Mouse (Mus musculus): Measurements from ENCODE around the gene Ube2e1. TPM values are rescaled to one million over a fixed set of nuclear protein-coding genes. Genes with fewer than 3 reads are reported as not detected.

The Ube2e1 gene
- polyA plus RNA-seq (2014; fragmentation: Nextera tagmentation; extraction: Ambion mirVana) = 65.5 and 77.0 TPM in 2 replicates

DNA sequence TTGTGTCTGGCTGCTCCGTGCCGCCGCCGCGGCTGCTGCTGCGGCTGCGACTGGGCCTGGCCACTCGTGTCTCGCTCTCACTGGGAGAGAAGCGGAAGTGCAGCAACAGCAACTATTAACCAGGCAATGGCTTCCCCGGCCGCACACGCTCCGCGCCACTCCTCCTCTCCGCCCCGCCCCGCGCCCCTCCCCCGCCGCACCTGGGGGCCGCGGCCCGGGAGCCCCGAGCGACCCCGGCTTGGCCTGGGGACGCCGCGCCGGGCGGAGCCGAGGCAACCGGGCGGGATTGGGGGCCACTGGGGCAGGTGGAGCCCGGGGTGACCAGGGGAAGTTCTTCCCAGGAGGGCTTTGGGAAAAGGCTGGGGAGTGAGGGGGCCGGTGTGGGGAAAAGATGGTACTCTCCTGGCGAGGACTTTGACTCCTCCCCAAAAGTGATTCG is at the start of gene Ube2e1:
TSS of gene Ube2e1 (minus strand) at position 167 of the 439 bp plus-strand sequence.
- peak; percentile 94 for ATAC-seq (ENCODE audit: low read depth)
- H3K4me2 ChIP-seq (ENCODE audit: low read depth, low read length) = peak within 1 kb of the TSS; percentile 65
- H3K27ac ChIP-seq (ENCODE audit: low read depth, low read length) = peak within 1 kb of the TSS; percentile 84
- no peaks in the 10 kb centered on the region for H3K27me3 ChIP-seq (ENCODE audit: control insufficient read depth, insufficient read depth, low read length)
- no peaks in the 10 kb centered on the region for H3K36me3 ChIP-seq (ENCODE audit: control insufficient read depth, insufficient read depth, low read length)
- peak within 1 kb of the TSS; percentile 92 for H3K4me3 ChIP-seq (ENCODE audit: low read depth, low read length)
- H3K9me3 ChIP-seq (ENCODE audit: control insufficient read depth, low read length) = no peaks in the 10 kb centered on the region
- WGBS = under 1% methylated on average over 33 of the region's 39 CpGs
- peak within 1 kb of the TSS; percentile 95 for H3K9ac ChIP-seq (replicated peaks; ENCODE audit: low read depth, low read length)
- peaks cover 19% of the 10 kb centered on the region for H3K4me1 ChIP-seq (ENCODE audit: control insufficient read depth, insufficient read depth, low read length)

DNA sequence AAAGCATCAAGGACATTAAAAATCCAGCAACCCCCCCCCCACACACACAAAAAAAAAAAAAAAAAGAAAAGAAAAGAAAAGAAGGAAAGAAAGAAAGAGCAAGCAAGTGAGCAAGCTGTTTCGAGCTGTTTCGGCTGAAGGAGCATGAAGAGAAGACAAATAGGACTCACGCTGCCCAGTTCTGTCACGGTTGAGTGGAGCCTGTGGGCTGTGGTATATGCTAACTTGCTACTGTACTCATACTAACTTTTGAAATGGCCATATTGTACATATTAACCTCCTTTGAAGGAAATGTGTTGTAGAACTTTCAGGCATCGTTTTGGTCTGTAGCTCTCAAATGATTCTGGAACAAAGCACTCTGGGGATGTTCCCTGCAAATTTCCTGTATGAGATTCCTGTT is 48.2 kb upstream of the Ube2e1 start:
- Histone ChIP-seq H3K27me3 (ENCODE audit: control insufficient read depth, insufficient read depth, low read length) (no peaks in the 10 kb centered on the region), H3K4me2 (ENCODE audit: low read depth, low read length) (no peak overlapping the region), H3K4me1 (ENCODE audit: control insufficient read depth, insufficient read depth, low read length) (no peaks in the 10 kb centered on the region), H3K9me3 (ENCODE audit: control insufficient read depth, low read length) (no peaks in the 10 kb centered on the region), H3K4me3 (ENCODE audit: low read depth, low read length) (no peak overlapping the region), H3K27ac (ENCODE audit: low read depth, low read length) (no peak overlapping the region), H3K36me3 (ENCODE audit: control insufficient read depth, insufficient read depth, low read length) (no peaks in the 10 kb centered on the region), H3K9ac (replicated peaks; ENCODE audit: low read depth, low read length) (no peak overlapping the region)
- ATAC-seq (ENCODE audit: low read depth) = no peak
- 74% methylated on average over 5 of the region's 5 CpGs for WGBS

DNA sequence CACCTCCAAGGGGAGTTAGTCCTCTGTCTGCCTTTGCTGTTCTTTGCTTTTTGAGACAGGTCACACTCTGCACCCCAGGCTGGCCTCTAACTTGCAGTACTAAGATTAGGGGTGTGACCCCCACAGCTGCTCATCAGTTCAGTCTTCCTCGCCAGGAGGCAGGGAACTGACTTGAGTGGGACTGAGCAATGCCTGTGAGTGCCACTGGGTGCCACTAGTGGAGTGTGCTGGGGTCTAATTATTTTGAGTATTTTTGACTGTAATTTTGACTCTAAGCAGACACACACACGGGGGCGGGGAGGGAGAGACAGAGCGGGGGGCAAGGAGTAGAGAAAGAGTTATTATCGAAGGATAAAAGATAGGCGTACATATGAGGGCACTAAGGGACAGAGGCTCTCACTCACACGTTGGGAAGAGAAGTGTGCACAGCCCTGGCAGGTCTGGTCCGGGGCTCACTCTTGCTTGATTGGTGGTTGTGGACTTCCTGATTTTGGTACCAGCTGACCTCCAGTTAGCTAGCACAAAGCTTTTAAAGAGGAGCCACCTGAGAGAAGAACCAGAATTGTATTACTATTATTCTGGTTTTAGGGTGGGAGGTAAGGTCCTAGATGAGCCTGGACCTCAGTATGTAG is 46.4 kb upstream of the Ube2e1 start:
- ATAC-seq (ENCODE audit: low read depth) = peak; percentile 60; the same call in 1 of the 2 replicates

DNA sequence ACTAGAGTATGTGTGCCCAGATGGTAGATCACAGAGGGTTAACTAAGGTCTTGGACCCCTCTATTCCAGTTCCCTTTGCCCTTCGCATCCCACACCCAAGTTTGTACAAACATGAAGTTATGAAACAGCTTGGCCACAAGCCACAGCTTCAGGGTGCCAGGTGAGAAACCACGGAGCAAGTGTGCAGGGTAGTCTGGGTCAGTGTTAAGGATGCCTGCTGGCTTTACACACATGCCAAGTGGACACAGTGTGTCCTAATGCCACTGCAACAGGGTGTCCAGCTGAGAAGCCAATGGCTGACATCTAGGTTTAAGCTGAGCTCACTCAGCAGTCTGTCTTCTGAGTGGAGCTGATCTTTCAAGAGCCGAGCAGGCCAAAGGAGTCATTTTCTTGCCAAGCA is 44.5 kb upstream of the Ube2e1 start:
- no peak overlapping the region for H3K27ac ChIP-seq (ENCODE audit: low read depth, low read length)
- no peak for ATAC-seq (ENCODE audit: low read depth)
- H3K9ac ChIP-seq (replicated peaks; ENCODE audit: low read depth, low read length) = no peak overlapping the region
- H3K9me3 ChIP-seq (ENCODE audit: control insufficient read depth, low read length) = no peaks in the 10 kb centered on the region
- no peaks in the 10 kb centered on the region for H3K27me3 ChIP-seq (ENCODE audit: control insufficient read depth, insufficient read depth, low read length)
- WGBS = 74% methylated on average over 3 of the region's 3 CpGs
- no peak overlapping the region for H3K4me3 ChIP-seq (ENCODE audit: low read depth, low read length)
- H3K4me1 ChIP-seq (ENCODE audit: control insufficient read depth, insufficient read depth, low read length) = peaks cover 9% of the 10 kb centered on the region; the same call in 1 of the 2 replicates
- H3K36me3 ChIP-seq (ENCODE audit: control insufficient read depth, insufficient read depth, low read length) = no peaks in the 10 kb centered on the region
- H3K4me2 ChIP-seq (ENCODE audit: low read depth, low read length) = no peak overlapping the region

More for the DNA sequence above, 46.4 kb upstream of the Ube2e1 start:
- 64% methylated on average over 8 of the region's 8 CpGs for WGBS
- H3K4me3 ChIP-seq (ENCODE audit: low read depth, low read length) = no peak overlapping the region
- no peaks in the 10 kb centered on the region for H3K9me3 ChIP-seq (ENCODE audit: control insufficient read depth, low read length)
- no peak overlapping the region for H3K27ac ChIP-seq (ENCODE audit: low read depth, low read length)
- no peak overlapping the region for H3K9ac ChIP-seq (replicated peaks; ENCODE audit: low read depth, low read length)
- no peak overlapping the region for H3K4me2 ChIP-seq (ENCODE audit: low read depth, low read length)
- H3K4me1 ChIP-seq (ENCODE audit: control insufficient read depth, insufficient read depth, low read length) = peaks cover 9% of the 10 kb centered on the region; the same call in 1 of the 2 replicates
- no peaks in the 10 kb centered on the region for H3K36me3 ChIP-seq (ENCODE audit: control insufficient read depth, insufficient read depth, low read length)
- no peaks in the 10 kb centered on the region for H3K27me3 ChIP-seq (ENCODE audit: control insufficient read depth, insufficient read depth, low read length)

DNA sequence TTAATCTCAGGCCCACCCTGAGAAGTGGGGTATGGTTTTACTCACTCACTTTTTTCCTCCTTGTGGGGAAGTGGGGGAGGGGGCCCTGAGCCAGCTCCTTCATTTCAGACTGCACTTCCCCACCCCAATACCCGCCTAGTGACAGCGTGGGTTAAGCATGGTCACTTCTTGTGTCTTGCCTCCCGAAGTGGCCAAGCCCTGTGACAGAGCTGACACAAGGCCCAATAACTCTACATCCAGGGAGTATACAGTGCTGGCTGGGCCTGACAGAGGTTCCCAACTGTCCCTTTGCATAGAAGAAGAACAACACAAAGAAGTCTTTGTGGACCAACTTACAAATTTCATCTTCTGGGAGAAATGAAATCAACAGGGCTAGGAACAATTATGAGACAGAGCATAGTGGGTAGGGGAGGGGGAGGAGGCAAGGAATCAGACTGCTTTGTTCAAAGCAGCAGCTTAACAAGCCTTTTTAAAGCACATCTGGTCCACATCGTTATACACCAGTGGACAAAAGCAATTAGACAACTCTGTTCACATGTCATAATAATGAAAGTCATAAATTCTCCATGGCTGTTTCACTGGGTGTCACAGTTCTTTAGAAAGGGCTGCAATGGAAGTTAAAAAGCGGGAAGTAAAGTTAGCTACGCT is 42.2 kb upstream of the Ube2e1 start:
- Histone ChIP-seq H3K4me3 (ENCODE audit: low read depth, low read length) (no peak overlapping the region), H3K9ac (replicated peaks; ENCODE audit: low read depth, low read length) (no peak overlapping the region), H3K9me3 (ENCODE audit: control insufficient read depth, low read length) (no peaks in the 10 kb centered on the region), H3K27ac (ENCODE audit: low read depth, low read length) (peak overlapping the region; percentile 48; the same call in 1 of the 2 replicates), H3K27me3 (ENCODE audit: control insufficient read depth, insufficient read depth, low read length) (no peaks in the 10 kb centered on the region), H3K4me1 (ENCODE audit: control insufficient read depth, insufficient read depth, low read length) (peaks cover 9% of the 10 kb centered on the region; the same call in 1 of the 2 replicates), H3K4me2 (ENCODE audit: low read depth, low read length) (no peak overlapping the region), H3K36me3 (ENCODE audit: control insufficient read depth, insufficient read depth, low read length) (no peaks in the 10 kb centered on the region)
- WGBS = 19% methylated on average over 6 of the region's 6 CpGs
- ATAC-seq (ENCODE audit: low read depth) = peak; percentile 82

DNA sequence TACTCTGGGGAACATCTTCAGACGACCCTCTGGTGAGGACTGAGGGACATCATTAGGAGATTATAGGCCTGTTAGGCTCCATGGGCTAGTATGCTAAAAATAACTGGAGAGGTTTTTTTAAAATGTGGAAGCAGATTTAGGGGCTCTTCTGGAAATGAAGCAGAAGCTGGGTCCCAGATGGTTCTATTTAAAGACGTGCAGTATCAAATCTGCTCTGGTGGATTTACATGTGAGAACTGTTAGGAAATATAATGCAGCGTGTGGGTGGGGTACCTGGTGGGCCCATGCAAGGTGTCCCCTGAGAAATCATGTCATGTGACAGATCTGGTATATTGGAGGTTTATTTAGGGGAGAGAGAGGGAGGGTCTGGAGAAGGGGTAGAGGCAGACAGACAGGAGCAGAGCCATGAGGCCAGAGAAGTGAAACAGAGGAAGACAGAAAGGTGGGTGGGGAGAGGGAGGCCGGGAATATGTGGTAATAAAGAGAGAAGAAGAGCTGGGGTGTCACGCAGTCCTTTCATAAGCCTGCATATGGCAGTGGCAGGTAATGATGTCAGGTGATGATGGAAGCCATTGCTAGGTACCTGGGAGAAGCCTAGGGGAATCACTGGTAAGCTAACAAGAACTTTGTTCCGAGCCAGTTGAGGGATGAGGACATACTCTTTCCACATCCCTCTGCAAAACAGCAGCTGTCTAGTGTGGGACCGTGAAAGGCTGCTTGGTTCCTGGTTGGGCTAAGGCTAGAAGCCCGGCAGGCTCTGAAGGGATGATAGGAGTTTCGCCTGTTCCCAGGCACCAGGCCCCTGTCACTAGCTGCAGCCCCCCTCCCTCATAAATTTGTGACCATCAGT is 41.3 kb upstream of the Ube2e1 start:
- no peaks in the 10 kb centered on the region for H3K27me3 ChIP-seq (ENCODE audit: control insufficient read depth, insufficient read depth, low read length)
- H3K36me3 ChIP-seq (ENCODE audit: control insufficient read depth, insufficient read depth, low read length) = no peaks in the 10 kb centered on the region
- no peak overlapping the region for H3K4me2 ChIP-seq (ENCODE audit: low read depth, low read length)
- H3K4me1 ChIP-seq (ENCODE audit: control insufficient read depth, insufficient read depth, low read length) = peaks cover 9% of the 10 kb centered on the region; the same call in 1 of the 2 replicates
- no peak for ATAC-seq (ENCODE audit: low read depth)
- H3K9ac ChIP-seq (replicated peaks; ENCODE audit: low read depth, low read length) = no peak overlapping the region
- H3K9me3 ChIP-seq (ENCODE audit: control insufficient read depth, low read length) = no peaks in the 10 kb centered on the region
- 78% methylated on average over 9 of the region's 9 CpGs for WGBS
- H3K27ac ChIP-seq (ENCODE audit: low read depth, low read length) = no peak overlapping the region
- H3K4me3 ChIP-seq (ENCODE audit: low read depth, low read length) = no peak overlapping the region

DNA sequence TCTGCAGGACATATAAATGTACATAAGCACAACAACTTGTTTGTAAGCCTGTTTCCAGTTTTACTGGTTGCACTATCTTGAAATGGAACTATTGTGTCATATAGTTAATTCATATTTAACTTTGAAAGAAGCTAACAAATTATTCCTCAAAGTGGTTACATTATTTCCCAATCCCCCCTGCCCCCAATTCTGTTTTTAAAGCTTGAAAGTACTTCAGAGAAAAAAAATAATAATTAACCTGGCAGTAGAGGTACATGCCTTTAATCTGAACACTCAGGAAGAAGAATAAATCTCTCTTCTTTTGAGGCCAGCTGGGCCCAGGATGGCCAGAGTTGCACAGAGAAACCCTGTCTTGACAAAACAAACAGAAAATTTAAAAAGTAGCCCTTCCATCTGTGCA is 37.4 kb upstream of the Ube2e1 start:
- Histone ChIP-seq H3K9ac (replicated peaks; ENCODE audit: low read depth, low read length) (no peak overlapping the region), H3K27me3 (ENCODE audit: control insufficient read depth, insufficient read depth, low read length) (no peaks in the 10 kb centered on the region), H3K4me3 (ENCODE audit: low read depth, low read length) (no peak overlapping the region), H3K4me2 (ENCODE audit: low read depth, low read length) (no peak overlapping the region), H3K27ac (ENCODE audit: low read depth, low read length) (no peak overlapping the region), H3K4me1 (ENCODE audit: control insufficient read depth, insufficient read depth, low read length) (peaks cover 7% of the 10 kb centered on the region; the same call in 1 of the 2 replicates), H3K9me3 (ENCODE audit: control insufficient read depth, low read length) (no peaks in the 10 kb centered on the region), H3K36me3 (ENCODE audit: control insufficient read depth, insufficient read depth, low read length) (no peaks in the 10 kb centered on the region)
- no peak for ATAC-seq (ENCODE audit: low read depth)

DNA sequence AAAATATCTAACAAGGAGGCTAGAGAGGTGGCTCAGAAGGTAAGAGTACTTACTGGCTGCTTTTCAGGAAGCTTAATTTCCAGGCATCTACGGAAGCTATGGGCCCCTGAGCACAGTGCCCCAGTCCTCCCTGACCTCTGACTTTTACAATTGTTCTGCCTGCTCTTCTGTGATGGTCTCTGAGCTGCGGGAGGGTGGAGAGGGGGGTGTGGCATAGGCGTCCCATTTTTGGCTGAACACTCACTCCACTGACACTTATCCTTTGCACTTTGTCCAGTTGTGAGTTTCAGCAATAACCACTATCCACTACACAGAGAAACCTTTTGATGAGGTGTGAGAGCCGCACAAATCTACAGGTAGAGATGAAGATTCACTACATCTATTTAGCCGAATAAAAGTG is 35.4 kb upstream of the Ube2e1 start:
- Histone ChIP-seq H3K4me3 (ENCODE audit: low read depth, low read length) (no peak overlapping the region), H3K27ac (ENCODE audit: low read depth, low read length) (no peak overlapping the region), H3K4me1 (ENCODE audit: control insufficient read depth, insufficient read depth, low read length) (no peaks in the 10 kb centered on the region), H3K9ac (replicated peaks; ENCODE audit: low read depth, low read length) (no peak overlapping the region), H3K4me2 (ENCODE audit: low read depth, low read length) (no peak overlapping the region), H3K36me3 (ENCODE audit: control insufficient read depth, insufficient read depth, low read length) (no peaks in the 10 kb centered on the region), H3K27me3 (ENCODE audit: control insufficient read depth, insufficient read depth, low read length) (no peaks in the 10 kb centered on the region), H3K9me3 (ENCODE audit: control insufficient read depth, low read length) (no peaks in the 10 kb centered on the region)
- no peak for ATAC-seq (ENCODE audit: low read depth)
- WGBS = 46% methylated on average over 5 of the region's 5 CpGs
